Mouse (Mus musculus) monocyte, adult 5-6 weeks (primary cell): ENCODE results near the gene Klhl31. TPM values are rescaled to one million over a fixed set of nuclear protein-coding genes. Genes with fewer than 3 reads are reported as not detected.

ENCODE experiments used
- ATAC-seq: fragments of 153-309, 156-312 bp; replicated peaks from 2 replicates; pipeline ENCODE4 v1.8.0; 2017; ENCODE audit warnings: mild to moderate bottlenecking; ENCODE audit not compliant: low TSS enrichment, insufficient number of reproducible peaks, severe bottlenecking, poor library complexity, low FRiP score
- total RNA-seq: library from RNA; stranded (forward); fragments of 200-1000, 200-491, 200-594 nt; gene quantifications from 3 replicates; pipeline ENCODE4 v1.2.3, GENCODE M21; 2017

Gene Klhl31
- total RNA-seq, 1 experiment from 2014 or later = not detected

- ATAC-seq = no peak
These were observed 48.6 kb downstream of the Klhl31 start for GRCm38 (mm10) chr9:77684938-77685337.

GRCm38 (mm10) chr9:77685825-77686500 is 49.7 kb downstream of the Klhl31 start:
- no peak for ATAC-seq

GRCm38 (mm10) chr9:77692707-77693106 is 56.4 kb downstream of the Klhl31 start:
- no peak for ATAC-seq

GRCm38 (mm10) chr9:77693405-77693804 is 57.1 kb downstream of the Klhl31 start:
- no peak for ATAC-seq

GRCm38 (mm10) chr9:77695586-77695985 is 59.3 kb downstream of the Klhl31 start:
- ATAC-seq = no peak

GRCm38 (mm10) chr9:77703476-77703875 is 67.2 kb downstream of the Klhl31 start:
- no peak for ATAC-seq

GRCm38 (mm10) chr9:77704108-77704507 is 67.8 kb downstream of the Klhl31 start:
- ATAC-seq = no peak

GRCm38 (mm10) chr9:77706515-77706914 is 70.2 kb downstream of the Klhl31 start:
- no peak for ATAC-seq

- ATAC-seq = no peak
These were observed 71.3 kb downstream of the Klhl31 start for GRCm38 (mm10) chr9:77707433-77708139.

- ATAC-seq = peak; percentile 59; the same call in 1 of the 2 replicates
These were observed 72.7 kb downstream of the Klhl31 start for GRCm38 (mm10) chr9:77708950-77709349.

Other genes with a start within 250 kb of the Klhl31 start
- gene Lrrc1, start 91.6 kb upstream of the Klhl31 start, total RNA-seq = 4.6 to 6.6 TPM (median 4.8 TPM) in 3 replicates
- 22.2 to 34.3 TPM (median 29.9 TPM) in 3 replicates for gene Gclc, start 118.0 kb downstream of the Klhl31 start, total RNA-seq